Mouse (Mus musculus): Measurements from ENCODE around the gene Csmd2. TPM values are rescaled to one million over a fixed set of nuclear protein-coding genes. Genes with fewer than 3 reads are reported as not detected.

The Csmd2 gene
- total and polyA plus RNA-seq, 3 experiments, result 0.21 to 1.9 (median 0.49) TPM

- DNase-seq, result no peak
Observed at GRCm38 (mm10) chr4:128141161-128142101, 153.8 kb downstream of the Csmd2 start.

GRCm38 (mm10) chr4:128142279-128142678 lies 154.6 kb downstream of the Csmd2 start:
- no peak for DNase-seq

GRCm38 (mm10) chr4:128143147-128143546 lies 155.5 kb downstream of the Csmd2 start:
- no peak for DNase-seq

- DNase-seq, result no peak
Observed at GRCm38 (mm10) chr4:128149524-128149923, 161.9 kb downstream of the Csmd2 start.

- no peak for DNase-seq
Observed at GRCm38 (mm10) chr4:128152066-128152465, 164.4 kb downstream of the Csmd2 start.

- DNase-seq, result no peak
Observed at GRCm38 (mm10) chr4:128153144-128153543, 165.5 kb downstream of the Csmd2 start.

- no peak for DNase-seq
Observed at GRCm38 (mm10) chr4:128155226-128155625, 167.6 kb downstream of the Csmd2 start.

GRCm38 (mm10) chr4:128160656-128161055 lies 173.0 kb downstream of the Csmd2 start:
- DNase-seq, result no peak

- no peak for DNase-seq
Observed at GRCm38 (mm10) chr4:128170181-128170580, 182.5 kb downstream of the Csmd2 start.

- no peak for DNase-seq
Observed at GRCm38 (mm10) chr4:128171233-128171632, 183.6 kb downstream of the Csmd2 start.

GRCm38 (mm10) chr4:128171701-128172100 lies 184.0 kb downstream of the Csmd2 start:
- no peak for DNase-seq

GRCm38 (mm10) chr4:128178974-128179373 lies 191.3 kb downstream of the Csmd2 start:
- no peak for DNase-seq

GRCm38 (mm10) chr4:128179581-128179980 lies 191.9 kb downstream of the Csmd2 start:
- DNase-seq, result peak; percentile 6

- DNase-seq, result no peak
Observed at GRCm38 (mm10) chr4:128184747-128185146, 197.1 kb downstream of the Csmd2 start.

- no peak for DNase-seq
Observed at GRCm38 (mm10) chr4:128194454-128194853, 206.8 kb downstream of the Csmd2 start.

- DNase-seq, result no peak
Observed at GRCm38 (mm10) chr4:128217991-128218595, 230.4 kb downstream of the Csmd2 start.

- DNase-seq, result no peak
Observed at GRCm38 (mm10) chr4:128224453-128224852, 236.8 kb downstream of the Csmd2 start.

GRCm38 (mm10) chr4:128227377-128228316 lies 240.0 kb downstream of the Csmd2 start:
- no peak for DNase-seq

GRCm38 (mm10) chr4:128233458-128233857 lies 245.8 kb downstream of the Csmd2 start:
- no peak for DNase-seq

GRCm38 (mm10) chr4:128239113-128239512 lies 251.5 kb downstream of the Csmd2 start:
- DNase-seq, result no peak

- DNase-seq, result no peak
Observed at GRCm38 (mm10) chr4:128241075-128241853, 253.6 kb downstream of the Csmd2 start.

Measured in adrenal gland, adult 2 months (tissue).